Mouse (Mus musculus) midbrain, embryonic 11.5 days (tissue): ENCODE results near the gene Hspa1l. TPM values are rescaled to one million over a fixed set of nuclear protein-coding genes. Genes with fewer than 3 reads are reported as not detected.
"Not testable (repeated sequence)": the region's sequence is repeated elsewhere in the genome, so short reads cannot be mapped to it uniquely, and the experiment has no call there.

Source experiments
- ATAC-seq: fragments of 200-750 bp; cut with Nextera tagmentation; 2 replicates; pipeline ENCODE4 v1.8.0; 2017; ENCODE audit warnings: moderate TSS enrichment, moderate library complexity; ENCODE audit not compliant: low FRiP score
- DNase-seq: peaks from one replicate; pipeline ENCODE4 v3.0.0; 2015; ENCODE audit warnings: low spot score; ENCODE audit errors: missing footprints
- H3K27ac ChIP-seq: fragments of 300-500 bp; sonication (generic); 2 replicates; pipeline ENCODE4 v1.5.1; 2014; ENCODE audit warnings: low read depth, low read length
- H3K27me3 ChIP-seq: fragments of 300-500 bp; sonication (generic); 2 replicates; pipeline ENCODE4 v1.6.1; 2014; ENCODE audit warnings: mild to moderate bottlenecking, low read length, moderate library complexity, mixed read lengths; ENCODE audit not compliant: control insufficient read depth, insufficient read depth
- H3K36me3 ChIP-seq: fragments of 300-500 bp; sonication (generic); 2 replicates; pipeline ENCODE4 v1.6.1; 2014; ENCODE audit warnings: mild to moderate bottlenecking, low read length, moderate library complexity, mixed read lengths; ENCODE audit not compliant: control insufficient read depth, insufficient read depth
- H3K4me1 ChIP-seq: fragments of 300-500 bp; sonication (generic); 2 replicates; pipeline ENCODE4 v1.6.1; 2014; ENCODE audit warnings: low read length; ENCODE audit not compliant: control insufficient read depth, insufficient read depth
- H3K4me2 ChIP-seq: fragments of 300-500 bp; sonication (generic); 2 replicates; pipeline ENCODE4 v1.6.1; 2014; ENCODE audit warnings: mild to moderate bottlenecking, moderate library complexity
- H3K4me3 ChIP-seq: fragments of 300-500 bp; sonication (generic); 2 replicates; pipeline ENCODE4 v1.5.1; 2014; ENCODE audit warnings: low read depth, low read length
- H3K9ac ChIP-seq: fragments of 300-500 bp; sonication (generic); 2 replicates; pipeline ENCODE4 v1.6.1; 2014; ENCODE audit warnings: low read length
- H3K9me3 ChIP-seq: fragments of 300-500 bp; sonication (generic); 2 replicates; pipeline ENCODE4 v1.6.1; 2016; ENCODE audit warnings: low read length; ENCODE audit not compliant: control insufficient read depth
- WGBS: fragments of 180-500 bp; shearing (Covaris S2); extraction: QIAGEN DNeasy Blood & Tissue Kit; methylation state at CpG from one replicate; pipeline ENCODE4 v1.1.7; 2014; 5-methylcytosine and 5-hydroxymethylcytosine counted together
- polyA plus RNA-seq: library from polyadenylated mRNA; unstranded; fragments of >200 nt; fragmentation: Nextera tagmentation; extraction: Ambion mirVana; gene quantifications from 2 replicates; pipeline ENCODE4 v1.2.1, GENCODE M21; 2014

Hspa1l gene
- polyA plus RNA-seq, 1 experiment from 2014 or later = 1.4 TPM

DNA sequence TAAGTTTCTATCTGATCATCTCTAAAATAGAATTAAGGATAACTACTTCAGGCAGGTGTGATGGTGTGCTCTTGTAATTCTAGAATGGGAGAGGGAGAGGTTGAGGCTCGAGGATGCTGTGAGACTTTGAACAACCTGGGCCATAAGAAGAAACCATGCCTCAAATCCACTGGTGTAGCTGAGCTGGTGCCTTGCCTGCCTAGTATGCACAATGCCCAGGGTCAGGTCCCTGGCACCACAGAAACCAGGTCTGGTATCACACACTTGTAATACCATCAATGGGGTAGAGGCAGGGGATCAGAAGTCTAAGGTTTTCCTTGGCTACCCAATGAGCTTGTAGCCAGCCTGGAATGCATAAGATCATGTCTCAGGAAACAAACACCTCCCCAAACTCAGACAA, 9.7 kb upstream of the Hspa1l start:
- Histone ChIP-seq H3K4me1 (peaks cover 4% of the 10 kb centered on the region), H3K36me3 (no peaks in the 10 kb centered on the region), H3K27ac (no peak overlapping the region), H3K4me2 (no peak overlapping the region), H3K9me3 (no peaks in the 10 kb centered on the region), H3K27me3 (peaks cover 3% of the 10 kb centered on the region; the same call in 1 of the 2 replicates), H3K4me3 (no peak overlapping the region), H3K9ac (no peak overlapping the region)
- no peak for ATAC-seq
- no peak for DNase-seq
- WGBS = 54% methylated on average over 1 of the region's 1 CpGs

DNA sequence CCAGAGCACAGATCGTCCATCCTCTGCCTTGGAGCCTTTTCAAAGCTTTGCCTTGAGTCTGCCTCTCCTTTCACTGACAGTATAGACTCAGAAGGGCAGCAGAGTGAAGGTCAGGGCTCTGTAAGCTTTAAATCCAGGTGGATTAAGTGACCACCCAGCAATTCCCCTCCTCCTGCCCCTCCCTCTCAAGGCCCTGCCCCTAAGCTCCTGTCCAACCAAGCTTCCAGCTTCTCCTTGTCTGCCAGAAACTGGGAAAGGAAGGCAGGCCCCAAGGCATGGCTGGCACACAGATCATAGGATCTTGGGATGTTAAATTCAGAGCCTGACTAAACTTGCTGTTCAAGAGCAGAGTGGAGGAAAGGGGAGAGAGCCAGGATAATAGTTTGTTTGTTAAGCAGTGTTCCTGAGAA, 7.9 kb upstream of the Hspa1l start:
- ATAC-seq (no peak), DNase-seq (no peak)
- Histone ChIP-seq H3K9me3 (no peaks in the 10 kb centered on the region), H3K9ac (no peak overlapping the region), H3K4me2 (no peak overlapping the region), H3K36me3 (no peaks in the 10 kb centered on the region), H3K4me1 (peaks cover 3% of the 10 kb centered on the region), H3K27me3 (peaks cover 17% of the 10 kb centered on the region), H3K4me3 (no peak overlapping the region), H3K27ac (no peak overlapping the region)
- WGBS = 5% methylated on average over 1 of the region's 1 CpGs

DNA sequence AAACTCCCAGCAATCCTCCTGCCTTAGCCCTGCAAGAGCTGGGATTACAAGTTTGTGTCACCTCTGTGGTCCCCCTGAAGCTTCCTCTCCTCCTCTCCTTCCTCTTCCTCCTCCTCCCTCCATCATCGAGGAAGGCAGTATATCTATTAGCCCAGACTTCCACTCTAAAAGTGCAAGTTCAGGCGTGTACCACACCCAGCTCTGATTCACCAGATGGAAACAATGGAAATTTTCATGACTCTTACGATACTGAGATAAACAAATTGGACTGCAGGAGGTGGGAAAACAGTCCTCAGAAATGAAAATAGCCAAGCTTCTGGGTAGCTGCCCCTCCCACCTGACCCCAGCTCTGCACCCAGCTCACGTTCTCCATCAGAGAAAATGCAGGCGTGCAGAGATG, 6.9 kb upstream of the Hspa1l start:
- Histone ChIP-seq H3K27me3 (peaks cover 20% of the 10 kb centered on the region), H3K9me3 (no peaks in the 10 kb centered on the region), H3K4me3 (no peak overlapping the region), H3K4me2 (no peak overlapping the region), H3K9ac (no peak overlapping the region), H3K27ac (no peak overlapping the region), H3K4me1 (no peaks in the 10 kb centered on the region), H3K36me3 (no peaks in the 10 kb centered on the region)
- no peak for ATAC-seq
- WGBS = 83% methylated on average over 5 of the region's 5 CpGs
- DNase-seq = no peak

DNA sequence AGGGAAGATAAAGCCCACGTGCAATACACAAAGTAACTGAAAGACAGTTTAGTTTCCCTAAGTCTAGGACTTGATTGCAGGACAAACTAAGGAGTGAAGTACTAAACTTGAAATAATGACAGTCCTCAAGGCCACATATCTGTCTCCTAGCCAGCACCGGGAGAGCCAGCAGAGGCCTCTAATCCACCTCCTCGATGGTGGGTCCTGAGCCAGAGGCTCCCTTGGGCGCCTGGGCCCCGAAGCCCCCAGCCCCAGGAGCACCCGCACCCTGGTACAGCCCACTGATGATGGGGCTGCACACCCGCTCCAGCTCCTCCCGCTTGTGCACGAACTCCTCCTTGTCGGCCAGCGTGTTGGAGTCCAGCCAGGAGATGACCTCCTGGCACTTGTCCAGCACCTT, 2.7 kb upstream of the Hspa1l start, which contains the start of gene Gm20481:
TSS of gene Gm20481 (plus strand) at position 91 of the 400 bp plus-strand sequence.
- H3K27ac ChIP-seq, H3K4me2 ChIP-seq, H3K4me3 ChIP-seq, DNase-seq, H3K9me3 ChIP-seq, H3K4me1 ChIP-seq, H3K36me3 ChIP-seq, H3K9ac ChIP-seq, ATAC-seq: not testable (repeated sequence)
- WGBS = 70% methylated on average over 6 of the region's 11 CpGs
- H3K27me3 ChIP-seq = peaks cover 20% of the 10 kb centered on the region

DNA sequence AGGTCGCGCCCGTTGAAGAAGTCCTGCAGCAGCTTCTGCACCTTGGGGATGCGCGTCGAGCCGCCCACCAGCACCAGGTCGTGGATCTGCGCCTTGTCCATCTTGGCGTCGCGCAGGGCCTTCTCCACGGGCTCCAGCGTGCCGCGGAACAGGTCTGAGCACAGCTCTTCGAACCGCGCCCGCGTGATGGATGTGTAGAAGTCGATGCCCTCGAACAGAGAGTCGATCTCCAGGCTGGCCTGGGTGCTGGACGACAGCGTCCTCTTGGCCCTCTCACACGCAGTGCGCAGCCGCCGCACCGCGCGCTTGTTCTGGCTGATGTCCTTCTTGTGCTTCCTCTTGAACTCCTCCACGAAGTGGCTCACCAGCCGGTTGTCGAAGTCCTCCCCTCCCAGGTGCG, 1.7 kb upstream of the Hspa1l start:
- H3K27ac ChIP-seq, ATAC-seq, H3K9ac ChIP-seq, H3K4me1 ChIP-seq, H3K4me2 ChIP-seq, H3K4me3 ChIP-seq, DNase-seq, H3K36me3 ChIP-seq, H3K9me3 ChIP-seq: not testable (repeated sequence)
- WGBS = 26% methylated on average over 24 of the region's 37 CpGs
- H3K27me3 ChIP-seq = peaks cover 20% of the 10 kb centered on the region

DNA sequence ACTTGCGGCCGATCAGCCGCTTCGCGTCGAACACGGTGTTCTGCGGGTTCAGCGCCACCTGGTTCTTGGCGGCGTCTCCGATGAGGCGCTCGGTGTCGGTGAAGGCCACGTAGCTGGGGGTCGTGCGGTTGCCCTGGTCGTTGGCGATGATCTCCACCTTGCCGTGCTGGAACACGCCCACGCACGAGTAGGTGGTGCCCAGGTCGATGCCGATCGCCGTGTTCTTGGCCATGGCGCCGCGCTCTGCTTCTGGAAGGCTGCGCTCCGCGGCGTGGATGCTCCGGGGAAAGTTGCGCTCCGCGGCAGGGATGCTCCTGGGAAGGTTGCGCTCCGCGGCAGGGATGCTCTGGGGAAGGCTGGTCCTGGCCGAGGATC, 822 bp upstream of the Hspa1l start:
- peak overlapping the region; percentile 44 for H3K4me2 ChIP-seq
- DNase-seq, H3K36me3 ChIP-seq, H3K4me1 ChIP-seq, H3K9ac ChIP-seq, H3K27ac ChIP-seq, H3K9me3 ChIP-seq: not testable (repeated sequence)
- H3K27me3 ChIP-seq = peaks cover 20% of the 10 kb centered on the region
- ATAC-seq = peak; percentile 70
- peak overlapping the region; percentile 18; the same call in 1 of the 2 replicates for H3K4me3 ChIP-seq
- WGBS = 0% methylated on average over 15 of the region's 43 CpGs

DNA sequence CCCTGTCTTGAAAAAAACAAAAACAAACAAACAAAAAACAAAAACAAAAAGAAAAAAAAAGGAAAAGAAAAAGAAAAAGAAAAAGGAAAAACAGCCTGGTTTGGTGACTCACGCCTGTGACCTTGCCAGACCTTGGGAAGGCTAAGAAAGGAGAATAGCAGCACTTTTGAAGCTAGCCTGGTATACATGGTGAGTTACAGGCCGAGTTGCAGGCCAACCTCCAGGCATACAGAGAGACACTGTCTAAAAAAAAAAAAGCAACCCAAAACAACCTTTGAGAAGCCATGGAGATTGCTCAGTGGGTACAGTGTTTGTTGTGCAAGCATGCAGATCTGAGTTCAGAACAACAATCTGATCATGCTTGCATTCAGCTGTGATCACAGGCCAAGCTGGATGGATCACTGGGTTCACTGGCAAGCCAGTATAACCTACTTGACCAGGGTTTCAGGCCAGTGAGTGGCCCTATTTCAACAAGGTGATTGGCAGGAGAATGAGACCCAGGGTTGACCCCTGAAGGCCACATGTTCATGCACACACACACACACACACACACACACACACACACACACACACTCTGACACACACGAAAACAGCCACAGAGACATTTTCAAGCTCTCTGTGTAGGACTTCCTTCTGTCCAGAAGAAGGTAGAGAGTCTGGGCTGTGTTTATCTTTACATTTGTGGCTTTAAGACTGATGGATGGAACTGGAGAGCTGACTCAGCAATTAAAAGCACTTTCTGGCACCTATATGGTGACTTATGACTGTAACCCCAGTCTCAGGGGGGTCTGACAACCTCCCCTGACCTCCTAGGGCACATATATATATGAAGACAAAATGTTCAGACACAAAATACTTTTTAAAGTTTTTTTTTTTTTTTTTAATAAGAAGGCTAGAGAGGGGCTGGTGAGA, 3.3 kb downstream of the Hspa1l start:
- Histone ChIP-seq H3K4me2 (no peak overlapping the region), H3K9me3 (no peaks in the 10 kb centered on the region), H3K36me3 (no peaks in the 10 kb centered on the region), H3K4me1 (peaks cover 5% of the 10 kb centered on the region), H3K27me3 (no peaks in the 10 kb centered on the region), H3K27ac (no peak overlapping the region), H3K9ac (no peak overlapping the region), H3K4me3 (no peak overlapping the region)
- DNase-seq (no peak), ATAC-seq (no peak)
- 78% methylated on average over 3 of the region's 3 CpGs for WGBS

DNA sequence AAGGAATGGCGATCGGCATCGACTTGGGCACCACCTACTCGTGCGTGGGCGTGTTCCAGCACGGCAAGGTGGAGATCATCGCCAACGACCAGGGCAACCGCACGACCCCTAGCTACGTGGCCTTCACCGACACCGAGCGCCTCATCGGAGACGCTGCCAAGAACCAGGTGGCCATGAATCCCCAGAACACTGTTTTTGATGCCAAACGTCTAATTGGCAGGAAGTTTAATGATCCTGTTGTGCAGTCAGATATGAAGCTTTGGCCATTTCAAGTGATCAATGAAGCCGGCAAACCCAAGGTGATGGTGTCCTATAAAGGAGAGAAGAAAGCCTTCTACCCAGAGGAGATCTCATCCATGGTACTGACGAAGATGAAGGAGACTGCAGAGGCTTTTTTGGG, 4.5 kb downstream of the Hspa1l start:
- H3K27me3 ChIP-seq = no peaks in the 10 kb centered on the region
- no peak for ATAC-seq
- H3K27ac ChIP-seq = no peak overlapping the region
- H3K4me2 ChIP-seq = no peak overlapping the region
- WGBS = 95% methylated on average over 20 of the region's 20 CpGs
- no peak overlapping the region for H3K4me3 ChIP-seq
- no peaks in the 10 kb centered on the region for H3K9me3 ChIP-seq
- no peak for DNase-seq
- H3K4me1 ChIP-seq = peaks cover 10% of the 10 kb centered on the region
- no peak overlapping the region for H3K9ac ChIP-seq
- H3K36me3 ChIP-seq = no peaks in the 10 kb centered on the region

DNA sequence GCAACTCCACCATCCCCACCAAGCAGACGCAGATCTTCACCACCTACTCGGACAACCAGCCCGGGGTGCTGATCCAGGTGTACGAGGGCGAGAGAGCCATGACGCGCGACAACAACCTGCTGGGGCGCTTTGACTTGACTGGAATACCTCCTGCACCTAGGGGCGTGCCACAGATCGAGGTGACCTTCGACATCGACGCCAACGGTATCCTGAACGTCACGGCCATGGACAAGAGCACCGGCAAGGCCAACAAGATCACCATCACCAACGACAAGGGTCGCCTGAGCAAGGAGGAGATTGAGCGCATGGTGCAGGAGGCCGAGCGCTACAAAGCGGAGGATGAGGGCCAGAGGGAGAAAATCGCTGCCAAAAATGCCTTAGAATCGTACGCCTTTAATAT, 5.7 kb downstream of the Hspa1l start:
- H3K4me1 ChIP-seq = peaks cover 15% of the 10 kb centered on the region

More for the DNA sequence above, 5.7 kb downstream of the Hspa1l start:
- no peaks in the 10 kb centered on the region for H3K9me3 ChIP-seq
- H3K36me3 ChIP-seq = no peaks in the 10 kb centered on the region
- no peak overlapping the region for H3K9ac ChIP-seq
- H3K4me3 ChIP-seq = no peak overlapping the region
- H3K4me2 ChIP-seq = no peak overlapping the region
- DNase-seq = no peak
- no peaks in the 10 kb centered on the region for H3K27me3 ChIP-seq
- no peak overlapping the region for H3K27ac ChIP-seq
- no peak for ATAC-seq
- 88% methylated on average over 27 of the region's 27 CpGs for WGBS
